Mouse (Mus musculus): ENCODE data around the gene Gm10340.
A peak's percentile ranks its signal among the peaks of the same experiment; 100 is the strongest.
"Not testable (repeated sequence)": the region's sequence is repeated elsewhere in the genome, so short reads cannot be mapped to it uniquely, and the experiment has no call there.

The Gm10340 gene

DNA sequence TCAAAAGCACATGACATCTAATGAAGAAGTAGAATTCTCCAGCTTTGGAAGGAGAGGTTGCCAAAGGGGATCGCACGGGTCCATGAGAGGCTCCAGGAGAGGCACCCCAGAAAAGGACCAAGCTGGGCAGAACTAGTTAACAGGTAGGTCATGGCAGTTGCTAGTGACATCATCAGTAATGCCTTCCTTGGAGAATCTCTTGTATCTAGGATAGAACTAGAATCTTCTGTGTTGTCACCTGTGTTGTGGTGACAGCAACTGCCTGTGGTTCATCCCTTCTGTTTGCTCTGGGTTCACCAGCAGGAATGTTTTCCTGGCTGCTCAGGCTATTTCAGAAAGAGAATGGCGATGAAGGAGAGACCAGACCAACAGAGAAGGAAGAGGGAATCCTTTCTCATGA is at the start of gene Gm10340:
Gene Gm10340, plus strand, starts transcription at position 301 of the 400 bp plus-strand sequence.
- not testable (repeated sequence) for DNase-seq

DNA sequence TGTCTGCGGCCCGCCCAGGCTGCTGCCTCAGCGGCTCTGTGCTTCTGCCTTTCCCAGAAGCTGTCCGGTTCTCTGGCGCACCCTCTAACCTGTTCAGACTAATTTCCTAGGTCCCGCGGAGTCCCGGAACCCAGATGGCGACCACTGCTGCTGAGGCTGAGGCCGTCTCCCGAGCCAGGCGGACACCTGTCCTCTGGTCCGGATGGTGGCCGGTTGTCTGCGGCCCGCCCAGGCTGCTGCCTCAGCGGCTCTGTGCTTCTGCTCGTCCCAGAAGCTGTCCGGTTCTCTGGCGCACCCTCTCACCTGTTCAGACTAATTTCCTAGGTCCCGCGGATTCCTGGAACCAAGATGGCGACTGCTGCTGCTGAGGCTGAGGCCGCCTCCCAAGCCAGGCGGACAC is 17.7 kb upstream of the Gm10340 start:
- DNase-seq: peak; percentile 3

DNA sequence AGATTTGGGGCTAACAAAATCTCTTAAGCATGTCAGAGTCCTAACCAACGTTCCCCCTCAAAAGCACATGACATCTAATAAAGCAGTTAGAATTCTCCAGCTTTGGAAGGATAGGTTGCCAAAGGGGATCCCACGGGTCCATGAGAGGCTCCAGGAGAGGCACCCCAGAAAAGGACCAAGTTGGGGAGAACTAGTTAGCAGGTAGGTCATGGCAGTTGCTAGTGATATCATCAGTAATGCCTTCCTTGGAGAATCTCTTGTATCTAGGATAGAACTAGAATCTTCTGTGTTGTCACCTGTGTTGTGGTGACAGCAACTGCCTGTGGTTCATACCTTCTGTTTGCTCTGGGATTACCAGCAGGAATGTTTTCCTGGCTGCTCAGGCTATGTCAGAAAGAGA is 54.2 kb downstream of the Gm10340 start, which contains the start of gene Gm5795:
Gene Gm5795, plus strand, starts transcription at position 301 of the 400 bp plus-strand sequence.
- DNase-seq: not testable (repeated sequence)

All from thymus, postnatal 25 days (tissue).